Mouse (Mus musculus): ENCODE results near the gene Btbd35f16. TPM values are rescaled to one million over a fixed set of nuclear protein-coding genes. Genes with fewer than 3 reads are reported as not detected.
"Not testable (repeated sequence)": the region's sequence is repeated elsewhere in the genome, so short reads cannot be mapped to it uniquely, and the experiment has no call there.

Btbd35f16 gene
- polyA plus RNA-seq (2015; fragmentation: Nextera tagmentation; extraction: Ambion mirVana) = not detected in 2 replicates

DNA sequence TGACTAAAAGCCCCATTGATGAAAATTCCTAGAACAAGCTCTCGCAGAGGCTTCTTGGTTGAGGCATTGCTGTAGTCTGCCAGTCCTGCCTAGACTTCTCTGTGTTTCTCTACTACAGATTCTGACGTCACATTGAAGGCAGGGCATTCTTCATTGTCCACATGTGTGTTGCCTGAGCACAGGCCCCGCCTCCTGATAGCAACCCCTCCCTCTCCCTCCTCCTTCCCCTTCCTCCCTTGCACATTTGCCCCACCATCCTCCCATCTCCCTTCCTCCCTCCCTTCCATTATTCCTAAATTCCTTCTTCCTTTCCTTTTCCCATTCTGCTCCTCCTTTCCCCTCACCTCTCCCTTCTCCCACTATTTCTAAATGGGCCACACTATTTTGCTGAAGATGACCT, at the start of gene Btbd35f16:
TSS of gene Btbd35f16 (minus strand) at position 101 of the 400 bp plus-strand sequence.
- H3K36me3 ChIP-seq; H3K9me3 ChIP-seq; H3K27me3 ChIP-seq; H3K4me3 ChIP-seq; ATAC-seq (ENCODE audit: low FRiP score, low read depth); H3K4me2 ChIP-seq (replicated peaks); H3K27ac ChIP-seq; H3K4me1 ChIP-seq; H3K9ac ChIP-seq: not testable (repeated sequence)
- no CpG with 5 or more reads among the region's 3 CpGs for WGBS

Other genes with a start within 250 kb of the Btbd35f16 start
- gene Btbd35f10, start 204.1 kb downstream of the Btbd35f16 start, polyA plus RNA-seq (2015; fragmentation: Nextera tagmentation; extraction: Ambion mirVana) = not detected in 2 replicates
- not detected in 2 replicates for gene Btbd35f3, start 80.7 kb upstream of the Btbd35f16 start, polyA plus RNA-seq (2015; fragmentation: Nextera tagmentation; extraction: Ambion mirVana)
- gene Btbd35f28, start 239.6 kb upstream of the Btbd35f16 start, polyA plus RNA-seq (2015; fragmentation: Nextera tagmentation; extraction: Ambion mirVana) = not detected in 2 replicates

Measured in limb, embryonic 13.5 days (tissue).